Mouse (Mus musculus): Measurements from ENCODE around the gene Cep44. TPM values are rescaled to one million over a fixed set of nuclear protein-coding genes. Genes with fewer than 3 reads are reported as not detected.

Gene Cep44
- total RNA-seq, 2 experiments from 2014 or later = 13.4 to 22.6 TPM

GRCm38 (mm10) chr8:56489496-56489895 lies 61.4 kb downstream of the Cep44 start:
- no peak for DNase-seq (ENCODE audit: low spot score in 2 of 2)

DNA sequence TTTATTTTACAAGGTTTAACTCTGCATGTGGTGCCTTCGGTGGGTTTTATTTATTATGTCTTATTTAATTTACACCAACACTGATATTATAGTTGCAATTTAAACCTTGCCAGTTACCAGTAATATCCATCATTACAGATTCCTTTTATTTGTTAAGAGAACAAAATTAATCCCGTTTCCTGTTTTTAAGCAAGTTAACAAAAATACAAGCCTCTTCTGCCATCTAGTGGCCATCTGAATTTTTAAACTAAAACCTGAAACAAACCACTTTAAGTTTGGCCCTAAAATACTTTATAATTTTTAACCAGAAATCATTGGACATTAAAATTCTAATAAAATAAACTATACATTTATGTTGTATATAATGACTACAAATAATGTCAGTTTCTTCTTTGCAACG lies 64.8 kb downstream of the Cep44 start:
- DNase-seq (ENCODE audit: low spot score in 2 of 2) = no peak

Small RNA genes lying within 50 kb of the gene (microRNA-seq; reads per million reads assigned to microRNA genes)
- 0 reads per million in 2 experiments for gene Gm25992 (ENCODE audit: borderline number of aligned reads in 2 of 2)

Other genes starting within 250 kb of the Cep44 start
- gene Fbxo8, start within 50 bp of the Cep44 start, total RNA-seq (2021) = 10 to 100 TPM; 46.7 to 47.0 TPM

All from adrenal gland, adult 18-20 months (tissue).